Mouse (Mus musculus): ENCODE measurements at regions not wholly inside any gene's neighbourhood (a gene's known extent, or its start where the extent isn't known, plus 50 kb on each side); places are given as distances from the start of the nearest gene placed in this dataset.

- no peak for DNase-seq (ENCODE audit: low spot score in 2 of 2)
Observed at GRCm38 (mm10) chr10:97249760-97250159, 229.6 kb upstream of the Dcn start.

- DNase-seq (ENCODE audit: low spot score in 2 of 2): no peak
Observed at GRCm38 (mm10) chr10:97250167-97250566, 229.2 kb upstream of the Dcn start.

GRCm38 (mm10) chr10:97265959-97266517 lies 213.4 kb upstream of the Dcn start:
- DNase-seq (ENCODE audit: low spot score in 2 of 2): no peak

- DNase-seq (ENCODE audit: low spot score in 2 of 2): no peak
Observed at GRCm38 (mm10) chr10:97282416-97282815, 197.0 kb upstream of the Dcn start.

- no peak for DNase-seq (ENCODE audit: low spot score in 2 of 2)
Observed at GRCm38 (mm10) chr10:97282841-97283496, 196.4 kb upstream of the Dcn start.

- no peak for DNase-seq (ENCODE audit: low spot score in 2 of 2)
Observed at GRCm38 (mm10) chr10:97304791-97305355, 174.5 kb upstream of the Dcn start.

GRCm38 (mm10) chr10:97309580-97309979 lies 169.8 kb upstream of the Dcn start:
- DNase-seq (ENCODE audit: low spot score in 2 of 2): no peak

- DNase-seq (ENCODE audit: low spot score in 2 of 2): no peak
Observed at GRCm38 (mm10) chr10:97312509-97312908, 166.9 kb upstream of the Dcn start.

GRCm38 (mm10) chr10:97312978-97313377 lies 166.4 kb upstream of the Dcn start:
- DNase-seq (ENCODE audit: low spot score in 2 of 2): peak; percentile 95 to 97

- peak; percentile 78 to 84 for DNase-seq (ENCODE audit: low spot score in 2 of 2)
Observed at GRCm38 (mm10) chr10:97313407-97313901, 166.0 kb upstream of the Dcn start.

- DNase-seq (ENCODE audit: low spot score in 2 of 2): no peak
Observed at GRCm38 (mm10) chr10:97332639-97333038, 146.8 kb upstream of the Dcn start.

GRCm38 (mm10) chr10:97334044-97334443 lies 145.4 kb upstream of the Dcn start:
- no peak for DNase-seq (ENCODE audit: low spot score in 2 of 2)

GRCm38 (mm10) chr10:97334606-97335150 lies 144.7 kb upstream of the Dcn start:
- no peak for DNase-seq (ENCODE audit: low spot score in 2 of 2)

- DNase-seq (ENCODE audit: low spot score in 2 of 2): no peak
Observed at GRCm38 (mm10) chr10:97338033-97338692, 141.2 kb upstream of the Dcn start.

GRCm38 (mm10) chr10:97339866-97340706 lies 139.3 kb upstream of the Dcn start:
- DNase-seq (ENCODE audit: low spot score in 2 of 2): no peak

- DNase-seq (ENCODE audit: low spot score in 2 of 2): peak; percentile 63 to 66
Observed at GRCm38 (mm10) chr10:97345347-97345746, 134.1 kb upstream of the Dcn start.

GRCm38 (mm10) chr10:97346949-97347348 lies 132.5 kb upstream of the Dcn start:
- DNase-seq (ENCODE audit: low spot score in 2 of 2): no peak

- no peak for DNase-seq (ENCODE audit: low spot score in 2 of 2)
Observed at GRCm38 (mm10) chr10:97368625-97369024, 110.8 kb upstream of the Dcn start.

GRCm38 (mm10) chr10:97375824-97376223 lies 103.6 kb upstream of the Dcn start:
- peak; percentile 17 to 29 for DNase-seq (ENCODE audit: low spot score in 2 of 2)

- no peak for DNase-seq (ENCODE audit: low spot score in 2 of 2)
Observed at GRCm38 (mm10) chr10:97376376-97376775, 103.0 kb upstream of the Dcn start.

GRCm38 (mm10) chr10:97381586-97381985 lies 97.8 kb upstream of the Dcn start:
- DNase-seq (ENCODE audit: low spot score in 2 of 2): no peak
